Mouse (Mus musculus): ENCODE measurements around the gene Vps41. TPM values are rescaled to one million over a fixed set of nuclear protein-coding genes. Genes with fewer than 3 reads are reported as not detected.

The Vps41 gene
- polyA plus RNA-seq, 1 experiment from 2014 or later: 105 TPM

- ATAC-seq (ENCODE audit: low FRiP score) (no peak), DNase-seq (ENCODE audit: low spot score, missing footprints) (no peak)
- Histone ChIP-seq H3K27ac (ENCODE audit: low read depth, low read length) (no peak overlapping the region), H3K9ac (ENCODE audit: low read length) (no peak overlapping the region), H3K4me1 (ENCODE audit: control insufficient read depth, insufficient read depth, low read length) (no peaks in the 10 kb centered on the region), H3K4me2 (no peak overlapping the region), H3K27me3 (ENCODE audit: control insufficient read depth, insufficient read depth, low read length) (no peaks in the 10 kb centered on the region), H3K36me3 (ENCODE audit: control insufficient read depth, insufficient read depth, low read length) (no peaks in the 10 kb centered on the region; the same call in 1 of the 2 replicates), H3K4me3 (ENCODE audit: low read depth, low read length) (no peak overlapping the region), H3K9me3 (ENCODE audit: control insufficient read depth, low read length) (no peaks in the 10 kb centered on the region)
- WGBS: 88% methylated on average over 5 of the region's 5 CpGs
Measured at GRCm38 (mm10) chr13:18868825-18869224, 151.7 kb downstream of the Vps41 start.

GRCm38 (mm10) chr13:18875321-18875720 lies 158.2 kb downstream of the Vps41 start:
- H3K9me3 ChIP-seq (ENCODE audit: control insufficient read depth, low read length): no peaks in the 10 kb centered on the region
- no peak overlapping the region for H3K4me2 ChIP-seq
- no peaks in the 10 kb centered on the region for H3K4me1 ChIP-seq (ENCODE audit: control insufficient read depth, insufficient read depth, low read length)
- H3K9ac ChIP-seq (ENCODE audit: low read length): no peak overlapping the region
- DNase-seq (ENCODE audit: low spot score, missing footprints): no peak
- ATAC-seq (ENCODE audit: low FRiP score): no peak
- no peaks in the 10 kb centered on the region for H3K27me3 ChIP-seq (ENCODE audit: control insufficient read depth, insufficient read depth, low read length)
- no peaks in the 10 kb centered on the region for H3K36me3 ChIP-seq (ENCODE audit: control insufficient read depth, insufficient read depth, low read length)
- WGBS: 81% methylated on average over 7 of the region's 7 CpGs
- H3K4me3 ChIP-seq (ENCODE audit: low read depth, low read length): no peak overlapping the region
- no peak overlapping the region for H3K27ac ChIP-seq (ENCODE audit: low read depth, low read length)

- no peak overlapping the region for H3K27ac ChIP-seq (ENCODE audit: low read depth, low read length)
- ATAC-seq (ENCODE audit: low FRiP score) (no peak), DNase-seq (ENCODE audit: low spot score, missing footprints) (no peak)
- no peaks in the 10 kb centered on the region for H3K36me3 ChIP-seq (ENCODE audit: control insufficient read depth, insufficient read depth, low read length)
- no peak overlapping the region for H3K4me2 ChIP-seq
- H3K4me3 ChIP-seq (ENCODE audit: low read depth, low read length): no peak overlapping the region
- 88% methylated on average over 9 of the region's 9 CpGs for WGBS
- H3K27me3 ChIP-seq (ENCODE audit: control insufficient read depth, insufficient read depth, low read length): no peaks in the 10 kb centered on the region
- H3K4me1 ChIP-seq (ENCODE audit: control insufficient read depth, insufficient read depth, low read length): no peaks in the 10 kb centered on the region
- no peak overlapping the region for H3K9ac ChIP-seq (ENCODE audit: low read length)
- no peaks in the 10 kb centered on the region for H3K9me3 ChIP-seq (ENCODE audit: control insufficient read depth, low read length)
Measured at GRCm38 (mm10) chr13:18892910-18893309, 175.8 kb downstream of the Vps41 start.

- H3K4me1 ChIP-seq (ENCODE audit: control insufficient read depth, insufficient read depth, low read length): no peaks in the 10 kb centered on the region
- DNase-seq (ENCODE audit: low spot score, missing footprints): no peak
- H3K4me3 ChIP-seq (ENCODE audit: low read depth, low read length): no peak overlapping the region
- WGBS: 96% methylated on average over 3 of the region's 3 CpGs
- no peak overlapping the region for H3K9ac ChIP-seq (ENCODE audit: low read length)
- H3K4me2 ChIP-seq: no peak overlapping the region
- H3K9me3 ChIP-seq (ENCODE audit: control insufficient read depth, low read length): no peaks in the 10 kb centered on the region
- H3K27ac ChIP-seq (ENCODE audit: low read depth, low read length): no peak overlapping the region
- no peaks in the 10 kb centered on the region for H3K36me3 ChIP-seq (ENCODE audit: control insufficient read depth, insufficient read depth, low read length)
- no peak for ATAC-seq (ENCODE audit: low FRiP score)
- H3K27me3 ChIP-seq (ENCODE audit: control insufficient read depth, insufficient read depth, low read length): no peaks in the 10 kb centered on the region
Measured at GRCm38 (mm10) chr13:18896789-18897188, 179.7 kb downstream of the Vps41 start.

GRCm38 (mm10) chr13:18903623-18904022 lies 186.5 kb downstream of the Vps41 start:
- H3K9me3 ChIP-seq (ENCODE audit: control insufficient read depth, low read length): no peaks in the 10 kb centered on the region
- no peak for DNase-seq (ENCODE audit: low spot score, missing footprints)
- no peaks in the 10 kb centered on the region for H3K4me1 ChIP-seq (ENCODE audit: control insufficient read depth, insufficient read depth, low read length)
- WGBS: 89% methylated on average over 6 of the region's 6 CpGs
- H3K9ac ChIP-seq (ENCODE audit: low read length): no peak overlapping the region
- no peaks in the 10 kb centered on the region for H3K27me3 ChIP-seq (ENCODE audit: control insufficient read depth, insufficient read depth, low read length)
- no peak for ATAC-seq (ENCODE audit: low FRiP score)
- no peak overlapping the region for H3K4me2 ChIP-seq
- H3K4me3 ChIP-seq (ENCODE audit: low read depth, low read length): no peak overlapping the region
- H3K36me3 ChIP-seq (ENCODE audit: control insufficient read depth, insufficient read depth, low read length): no peaks in the 10 kb centered on the region
- H3K27ac ChIP-seq (ENCODE audit: low read depth, low read length): no peak overlapping the region

- DNase-seq (ENCODE audit: low spot score, missing footprints) (no peak), ATAC-seq (ENCODE audit: low FRiP score) (no peak)
- no peaks in the 10 kb centered on the region for H3K36me3 ChIP-seq (ENCODE audit: control insufficient read depth, insufficient read depth, low read length)
- H3K4me3 ChIP-seq (ENCODE audit: low read depth, low read length): no peak overlapping the region
- 91% methylated on average over 4 of the region's 4 CpGs for WGBS
- no peak overlapping the region for H3K4me2 ChIP-seq
- no peaks in the 10 kb centered on the region for H3K9me3 ChIP-seq (ENCODE audit: control insufficient read depth, low read length)
- no peaks in the 10 kb centered on the region for H3K4me1 ChIP-seq (ENCODE audit: control insufficient read depth, insufficient read depth, low read length)
- H3K27ac ChIP-seq (ENCODE audit: low read depth, low read length): no peak overlapping the region
- H3K9ac ChIP-seq (ENCODE audit: low read length): no peak overlapping the region
- H3K27me3 ChIP-seq (ENCODE audit: control insufficient read depth, insufficient read depth, low read length): no peaks in the 10 kb centered on the region
Measured at GRCm38 (mm10) chr13:18914774-18915173, 197.7 kb downstream of the Vps41 start.

Other genes starting within 250 kb of the Vps41 start
- 11.6 and 12.9 TPM in 2 replicates for gene Amph, start 230.9 kb downstream of the Vps41 start, polyA plus RNA-seq (2014; fragmentation: Nextera tagmentation; extraction: Ambion mirVana)

Measured in midbrain, embryonic 11.5 days (tissue).